ENCODE assay signal across 8 mouse cellular contexts in genomic region chr6:72768804-72769203, GRCm38 (mm10). TPM values are rescaled to one million over a fixed set of nuclear protein-coding genes. Genes with fewer than 3 reads are reported as not detected.
DNase-seq lines count a peak whose midpoint lies in the region; ATAC-seq and TF ChIP-seq lines count a peak whose summit lies in the region.

No protein-coding gene starts in this region.

- H3K4me1 ChIP-seq in forebrain, postnatal 0 days (ENCODE audit: insufficient read depth), result no peaks in the 10 kb centered on the region
- H3K4me1 ChIP-seq in limb, embryonic 13.5 days, result peaks cover 72% of the 10 kb centered on the region

- no peak overlapping the region for H3K9ac ChIP-seq in forebrain, postnatal 0 days
- H3K9ac ChIP-seq in limb, embryonic 13.5 days, result no peak overlapping the region

- no peak overlapping the region for H3K4me3 ChIP-seq in forebrain, postnatal 0 days (ENCODE audit: low read depth, low read length)
- no peak overlapping the region for H3K4me3 ChIP-seq in limb, embryonic 13.5 days

- ATAC-seq in forebrain, postnatal 0 days, result peak; percentile 73
- peak; percentile 88 for ATAC-seq in limb, embryonic 13.5 days (ENCODE audit: low FRiP score, low read depth)

- H3K4me2 ChIP-seq in forebrain, postnatal 0 days (ENCODE audit: low read depth), result no peak overlapping the region
- peak overlapping the region; percentile 37 for H3K4me2 ChIP-seq in limb, embryonic 13.5 days (replicated peaks)

- DNase-seq in adrenal gland, adult (ENCODE audit: inconsistent age in 2 of 2, low spot score in 1 of 2), result peak; percentile 29 to 68
- DNase-seq in adrenal gland, postnatal 4 days (ENCODE audit: low spot score in 2 of 2), result no peak
- DNase-seq in adrenal gland, postnatal 10 days, result peak; percentile 71
- peak; percentile 60 for DNase-seq in forebrain, postnatal 0 days
- DNase-seq in kidney, adult 11 months, result peak; percentile 65
- peak; percentile 40 for DNase-seq in right cerebral cortex, postnatal 4 days
- DNase-seq in spleen, adult 12 weeks (ENCODE audit: low spot score), result no peak

- 35% methylated on average over 9 of the region's 9 CpGs for WGBS in forebrain, postnatal 0 days
- 29% methylated on average over 9 of the region's 9 CpGs for whole genome bisulfite sequencing in limb, embryonic 13.5 days

- H3K27ac ChIP-seq in forebrain, postnatal 0 days (ENCODE audit: low read depth, low read length), result no peak overlapping the region
- peak overlapping the region; percentile 95 for H3K27ac ChIP-seq in limb, embryonic 13.5 days

- no peaks in the 10 kb centered on the region for H3K36me3 ChIP-seq in forebrain, postnatal 0 days (ENCODE audit: insufficient read depth)
- H3K36me3 ChIP-seq in limb, embryonic 13.5 days, result peaks cover 33% of the 10 kb centered on the region

- no peaks in the 10 kb centered on the region for H3K9me3 ChIP-seq in forebrain, postnatal 0 days (ENCODE audit: low read length)
- peaks cover 5% of the 10 kb centered on the region; the same call in 1 of the 2 replicates for H3K9me3 ChIP-seq in limb, embryonic 13.5 days

- TF ChIP-seq CTCF in forebrain, postnatal 0 days (IDR thresholded peaks at IDR 0.05; ENCODE audit: low read depth), result no peak

- no peaks in the 10 kb centered on the region for H3K27me3 ChIP-seq in forebrain, postnatal 0 days (ENCODE audit: insufficient read depth, low read length)
- no peaks in the 10 kb centered on the region for H3K27me3 ChIP-seq in limb, embryonic 13.5 days

RNA-seq across cellular contexts. Expression of gene Tcf7l1, which starts 20.2 kb away (rescaled TPM):
- 10 to 100 TPM; 29.8 to 31.1 TPM for total RNA-seq in adrenal gland, postnatal 4 days (2021)
- 10 to 100 TPM; 19.6 to 20.1 TPM for total RNA-seq in adrenal gland, postnatal 10 days (2021)
- total RNA-seq in forebrain, postnatal 0 days (2014; rRNA removed), result 1.1 and 2.1 TPM in 2 replicates
- polyA plus RNA-seq in forebrain, postnatal 0 days (2015; fragmentation: Nextera tagmentation; extraction: Ambion mirVana), result 3.4 and 4.5 TPM in 2 replicates
- polyA plus RNA-seq in limb, embryonic 13.5 days (2015; fragmentation: Nextera tagmentation; extraction: Ambion mirVana), result 46.8 and 47.3 TPM in 2 replicates

Comparison
In these comparisons a context has a peak if more than half of its experiments do, and no peak if none do; other contexts are left out.
1. DNase-seq: peak in adrenal gland, adult (2 of 2), adrenal gland, postnatal 10 days (single experiment), forebrain, postnatal 0 days (single experiment), kidney, adult 11 months (single experiment) and right cerebral cortex, postnatal 4 days (single experiment); none in adrenal gland, postnatal 4 days (0 of 2) and spleen, adult 12 weeks (single experiment).